ENCODE assay signal across 8 mouse cellular contexts in the genomic region with DNA sequence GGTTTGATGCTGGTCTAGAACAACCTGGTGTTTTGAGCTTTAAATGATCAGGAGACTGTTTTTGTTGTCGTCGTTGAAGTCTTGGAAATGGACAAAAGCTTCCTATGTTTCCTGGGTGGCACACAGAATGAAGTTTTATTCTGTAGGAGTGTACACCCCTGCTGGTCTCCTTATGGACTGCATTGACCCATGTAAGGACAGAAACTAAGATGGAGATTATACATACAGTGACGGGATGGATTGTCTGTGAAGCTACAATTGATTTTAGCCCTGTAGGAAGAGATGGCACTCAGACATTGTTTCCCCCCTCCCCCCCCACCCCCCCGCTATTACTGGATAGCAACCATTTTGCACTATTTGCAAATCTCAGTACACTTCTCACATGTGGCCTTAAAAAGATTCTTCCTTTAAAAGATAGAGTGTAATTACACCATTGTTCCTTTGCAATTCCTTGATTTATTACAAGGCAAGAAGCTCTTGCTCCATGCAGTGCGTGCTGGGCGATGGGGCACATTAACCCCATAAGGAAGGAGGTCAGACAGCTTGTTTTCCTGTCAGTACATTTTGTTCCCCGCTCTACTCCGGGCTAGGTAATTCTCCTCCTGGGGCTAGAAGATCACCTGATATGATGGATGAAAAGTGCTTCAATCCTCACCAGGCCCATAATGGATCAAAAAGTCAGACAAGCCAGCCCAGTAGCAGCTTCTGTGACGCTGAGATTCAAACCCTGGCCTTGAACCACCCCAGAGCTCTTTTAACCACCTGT. TPM values are rescaled to one million over a fixed set of nuclear protein-coding genes. Genes with fewer than 3 reads are reported as not detected.
DNase-seq lines count a peak whose midpoint lies in the region; ATAC-seq and TF ChIP-seq lines count a peak whose summit lies in the region.

No protein-coding gene starts in this region.

- H3K27ac ChIP-seq in lung, postnatal 0 days (ENCODE audit: low read length), result no peak overlapping the region; the same call in 1 of the 2 replicates
- H3K27ac ChIP-seq in hindbrain, embryonic 15.5 days (replicated peaks), result peak overlapping the region; percentile 89
- peak overlapping the region; percentile 90 for H3K27ac ChIP-seq in midbrain, embryonic 15.5 days

- no peaks in the 10 kb centered on the region for H3K27me3 ChIP-seq in lung, postnatal 0 days (replicated peaks; ENCODE audit: insufficient read depth, low read length)
- no peaks in the 10 kb centered on the region for H3K27me3 ChIP-seq in hindbrain, embryonic 15.5 days
- H3K27me3 ChIP-seq in midbrain, embryonic 15.5 days (replicated peaks), result no peaks in the 10 kb centered on the region

- 34% methylated on average over 9 of the region's 9 CpGs for WGBS in lung, postnatal 0 days
- 20% methylated on average over 9 of the region's 9 CpGs for WGBS in hindbrain, embryonic 15.5 days
- WGBS in midbrain, embryonic 15.5 days, result 31% methylated on average over 9 of the region's 9 CpGs

- peaks cover 3% of the 10 kb centered on the region; the same call in 1 of the 2 replicates for H3K4me1 ChIP-seq in lung, postnatal 0 days (ENCODE audit: insufficient read depth, low read depth, low read length)
- peaks cover 17% of the 10 kb centered on the region for H3K4me1 ChIP-seq in hindbrain, embryonic 15.5 days (replicated peaks)
- peaks cover 10% of the 10 kb centered on the region for H3K4me1 ChIP-seq in midbrain, embryonic 15.5 days

- TF ChIP-seq CTCF in lung, postnatal 0 days (IDR thresholded peaks at IDR 0.05), result no peak; the same call in 1 of the 2 replicates

- peak; percentile 24; the same call in 1 of the 2 replicates for TF ChIP-seq EP300 in lung, postnatal 0 days (IDR thresholded peaks at IDR 0.05)

- H3K9ac ChIP-seq in lung, postnatal 0 days (replicated peaks; ENCODE audit: low read depth), result no peak overlapping the region
- peak overlapping the region; percentile 50 for H3K9ac ChIP-seq in hindbrain, embryonic 15.5 days
- peak overlapping the region; percentile 68 for H3K9ac ChIP-seq in midbrain, embryonic 15.5 days

- H3K9me3 ChIP-seq in lung, postnatal 0 days (ENCODE audit: low read length), result no peaks in the 10 kb centered on the region
- H3K9me3 ChIP-seq in hindbrain, embryonic 15.5 days, result no peaks in the 10 kb centered on the region
- no peaks in the 10 kb centered on the region for H3K9me3 ChIP-seq in midbrain, embryonic 15.5 days

- peak; percentile 42 for ATAC-seq in lung, postnatal 0 days
- peak; percentile 86 for ATAC-seq in hindbrain, embryonic 15.5 days (ENCODE audit: low FRiP score, low read depth)
- ATAC-seq in midbrain, embryonic 15.5 days (replicated peaks), result peak; percentile 86

- DNase-seq in adrenal gland, adult 8-10 months, result peak; percentile 13
- no peak for DNase-seq in adrenal gland, postnatal 10 days
- DNase-seq in lung, postnatal 0 days (ENCODE audit: low spot score), result peak; percentile 44
- no peak for DNase-seq in lung, postnatal 36 days
- no peak for DNase-seq in gastrocnemius, postnatal 25 days
- DNase-seq in cerebellum, adult 8-10 months, result no peak

- peak overlapping the region; percentile 60 for H3K4me3 ChIP-seq in lung, postnatal 0 days (ENCODE audit: low read depth, low read length)
- H3K4me3 ChIP-seq in hindbrain, embryonic 15.5 days, result peak overlapping the region; percentile 57
- H3K4me3 ChIP-seq in midbrain, embryonic 15.5 days, result peak overlapping the region; percentile 71

- H3K4me2 ChIP-seq in lung, postnatal 0 days (replicated peaks; ENCODE audit: low read depth, low read length), result peak overlapping the region; percentile 64
- H3K4me2 ChIP-seq in hindbrain, embryonic 15.5 days, result peak overlapping the region; percentile 59
- peak overlapping the region; percentile 75 for H3K4me2 ChIP-seq in midbrain, embryonic 15.5 days

- no peaks in the 10 kb centered on the region for H3K36me3 ChIP-seq in lung, postnatal 0 days (ENCODE audit: insufficient read depth, low read length)
- no peaks in the 10 kb centered on the region for H3K36me3 ChIP-seq in hindbrain, embryonic 15.5 days
- H3K36me3 ChIP-seq in midbrain, embryonic 15.5 days (replicated peaks), result no peaks in the 10 kb centered on the region

RNA-seq across cellular contexts. Expression of a gene that starts 0.6 kb away (rescaled TPM):
- 100 to 1,000 TPM in 1 of 4 experiments, 10 to 100 TPM in 3; 47.8 to 177 (median 66.6) TPM for total RNA-seq in adrenal gland, adult 8-10 months (2022)
- total RNA-seq in adrenal gland, postnatal 10 days (2021), result 10 to 100 TPM; 60.3 to 97.7 TPM
- 1,202 and 1,335 TPM in 2 replicates for polyA plus RNA-seq in lung, postnatal 0 days (2015; fragmentation: Nextera tagmentation; extraction: Ambion mirVana)
- 718 and 834 TPM in 2 replicates for polyA plus RNA-seq in hindbrain, embryonic 15.5 days (2015; fragmentation: Nextera tagmentation; extraction: Ambion mirVana)
- 819 and 826 TPM in 2 replicates for polyA plus RNA-seq in midbrain, embryonic 15.5 days (2015; fragmentation: Nextera tagmentation; extraction: Ambion mirVana)
- total RNA-seq in gastrocnemius, postnatal 25 days (2021), result 10 to 100 TPM; 42.2 to 49.0 TPM

Comparison
In these comparisons a context has a peak if more than half of its experiments do, and no peak if none do; other contexts are left out.
1. DNase-seq: peak in adrenal gland, adult 8-10 months (single experiment) and lung, postnatal 0 days (single experiment); none in adrenal gland, postnatal 10 days (single experiment), lung, postnatal 36 days (single experiment), gastrocnemius, postnatal 25 days (single experiment) and cerebellum, adult 8-10 months (single experiment).
2. Peak in every context shown above with its lines, with median percentiles within 50 percentile points of each other: ATAC-seq, H3K4me2 ChIP-seq and H3K4me3 ChIP-seq.